Mouse (Mus musculus): ENCODE results near the gene Pdgfb. TPM values are rescaled to one million over a fixed set of nuclear protein-coding genes. Genes with fewer than 3 reads are reported as not detected.

Pdgfb gene
- polyA plus RNA-seq, 1 experiment from 2014 or later, result 2.2 TPM

GRCm38 (mm10) chr15:80038110-80038391, 23.3 kb upstream of the Pdgfb start:
- Histone ChIP-seq H3K4me1 (ENCODE audit: control insufficient read depth, insufficient read depth, low read length) (no peaks in the 10 kb centered on the region), H3K36me3 (ENCODE audit: control insufficient read depth, insufficient read depth, low read length) (no peaks in the 10 kb centered on the region), H3K9ac (ENCODE audit: low read length) (no peak overlapping the region), H3K4me2 (ENCODE audit: low read depth) (no peak overlapping the region), H3K4me3 (ENCODE audit: low read depth, low read length) (no peak overlapping the region), H3K27ac (ENCODE audit: low read depth, low read length) (no peak overlapping the region), H3K9me3 (ENCODE audit: control insufficient read depth, low read length) (no peaks in the 10 kb centered on the region), H3K27me3 (ENCODE audit: control insufficient read depth, insufficient read depth, low read length) (no peaks in the 10 kb centered on the region)
- DNase-seq (ENCODE audit: low spot score) (no peak), ATAC-seq (ENCODE audit: insufficient read depth, low FRiP score, low TSS enrichment) (no peak)
- 100% methylated on average over 2 of the region's 2 CpGs for WGBS

- Histone ChIP-seq H3K36me3 (ENCODE audit: control insufficient read depth, insufficient read depth, low read length) (no peaks in the 10 kb centered on the region), H3K4me1 (ENCODE audit: control insufficient read depth, insufficient read depth, low read length) (no peaks in the 10 kb centered on the region), H3K9me3 (ENCODE audit: control insufficient read depth, low read length) (no peaks in the 10 kb centered on the region), H3K9ac (ENCODE audit: low read length) (no peak overlapping the region), H3K27ac (ENCODE audit: low read depth, low read length) (no peak overlapping the region), H3K27me3 (ENCODE audit: control insufficient read depth, insufficient read depth, low read length) (no peaks in the 10 kb centered on the region), H3K4me2 (ENCODE audit: low read depth) (no peak overlapping the region), H3K4me3 (ENCODE audit: low read depth, low read length) (no peak overlapping the region)
- WGBS, result 89% methylated on average over 11 of the region's 11 CpGs
- ATAC-seq (ENCODE audit: insufficient read depth, low FRiP score, low TSS enrichment), result no peak
- DNase-seq (ENCODE audit: low spot score), result no peak
Measured at GRCm38 (mm10) chr15:80037255-80038109, 22.7 kb upstream of the Pdgfb start.

GRCm38 (mm10) chr15:80035341-80035885, 20.6 kb upstream of the Pdgfb start:
- ATAC-seq (ENCODE audit: insufficient read depth, low FRiP score, low TSS enrichment) (no peak), DNase-seq (ENCODE audit: low spot score) (no peak)
- H3K27me3 ChIP-seq (ENCODE audit: control insufficient read depth, insufficient read depth, low read length), result no peaks in the 10 kb centered on the region
- H3K9ac ChIP-seq (ENCODE audit: low read length), result no peak overlapping the region
- no peak overlapping the region for H3K4me2 ChIP-seq (ENCODE audit: low read depth)
- H3K27ac ChIP-seq (ENCODE audit: low read depth, low read length), result no peak overlapping the region
- no peaks in the 10 kb centered on the region for H3K36me3 ChIP-seq (ENCODE audit: control insufficient read depth, insufficient read depth, low read length)
- H3K9me3 ChIP-seq (ENCODE audit: control insufficient read depth, low read length), result no peaks in the 10 kb centered on the region
- no peaks in the 10 kb centered on the region for H3K4me1 ChIP-seq (ENCODE audit: control insufficient read depth, insufficient read depth, low read length)
- H3K4me3 ChIP-seq (ENCODE audit: low read depth, low read length), result no peak overlapping the region
- WGBS, result 84% methylated on average over 6 of the region's 6 CpGs

DNA sequence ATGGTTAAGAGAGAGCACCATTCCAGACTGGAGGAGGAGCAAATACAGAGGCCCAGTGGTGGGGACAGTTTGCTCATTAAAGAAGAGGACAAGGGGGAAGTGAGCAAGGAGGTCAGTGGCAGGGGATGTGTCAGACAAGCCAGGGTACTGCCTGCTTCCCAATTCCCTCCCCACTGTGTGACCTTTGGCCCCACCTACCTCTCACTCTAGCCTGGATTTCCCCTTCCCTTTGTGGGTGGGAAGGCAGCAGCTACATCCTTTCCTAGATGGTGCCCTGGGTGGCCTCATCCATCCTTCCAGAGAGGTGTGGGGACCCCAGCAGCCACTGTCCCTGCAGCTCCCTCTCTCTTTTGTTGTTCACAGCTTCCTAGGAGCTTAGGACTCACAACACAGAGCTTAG, 20.1 kb upstream of the Pdgfb start:
- Histone ChIP-seq H3K36me3 (ENCODE audit: control insufficient read depth, insufficient read depth, low read length) (no peaks in the 10 kb centered on the region), H3K27ac (ENCODE audit: low read depth, low read length) (no peak overlapping the region), H3K4me3 (ENCODE audit: low read depth, low read length) (no peak overlapping the region), H3K27me3 (ENCODE audit: control insufficient read depth, insufficient read depth, low read length) (no peaks in the 10 kb centered on the region), H3K4me1 (ENCODE audit: control insufficient read depth, insufficient read depth, low read length) (no peaks in the 10 kb centered on the region), H3K9ac (ENCODE audit: low read length) (no peak overlapping the region), H3K9me3 (ENCODE audit: control insufficient read depth, low read length) (no peaks in the 10 kb centered on the region), H3K4me2 (ENCODE audit: low read depth) (no peak overlapping the region)
- no peak for DNase-seq (ENCODE audit: low spot score)
- ATAC-seq (ENCODE audit: insufficient read depth, low FRiP score, low TSS enrichment), result no peak

GRCm38 (mm10) chr15:80034366-80034765, 19.6 kb upstream of the Pdgfb start:
- Histone ChIP-seq H3K4me3 (ENCODE audit: low read depth, low read length) (no peak overlapping the region), H3K27me3 (ENCODE audit: control insufficient read depth, insufficient read depth, low read length) (no peaks in the 10 kb centered on the region), H3K27ac (ENCODE audit: low read depth, low read length) (no peak overlapping the region), H3K9me3 (ENCODE audit: control insufficient read depth, low read length) (no peaks in the 10 kb centered on the region), H3K4me2 (ENCODE audit: low read depth) (no peak overlapping the region), H3K9ac (ENCODE audit: low read length) (no peak overlapping the region), H3K36me3 (ENCODE audit: control insufficient read depth, insufficient read depth, low read length) (no peaks in the 10 kb centered on the region), H3K4me1 (ENCODE audit: control insufficient read depth, insufficient read depth, low read length) (no peaks in the 10 kb centered on the region)
- ATAC-seq (ENCODE audit: insufficient read depth, low FRiP score, low TSS enrichment) (no peak), DNase-seq (ENCODE audit: low spot score) (no peak)
- WGBS, result 72% methylated on average over 7 of the region's 7 CpGs

DNA sequence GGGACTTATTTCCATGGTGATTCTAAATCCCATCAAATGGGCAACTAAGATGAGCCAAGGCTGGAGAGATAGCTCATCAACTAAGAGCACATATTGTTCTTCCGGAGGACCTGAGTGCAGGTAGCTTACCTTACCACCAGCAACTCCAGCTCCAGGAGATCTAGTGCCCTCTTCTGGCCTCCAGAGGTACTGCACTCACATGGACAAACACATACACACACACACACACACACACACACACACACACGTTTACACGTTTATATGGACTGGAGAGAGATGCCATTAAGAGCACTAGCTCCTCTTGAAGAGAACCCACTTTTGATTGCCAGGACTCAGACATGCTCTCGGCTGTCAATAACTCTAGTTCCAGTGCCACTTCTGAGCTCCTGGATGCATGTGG, 16.4 kb upstream of the Pdgfb start:
- ATAC-seq (ENCODE audit: insufficient read depth, low FRiP score, low TSS enrichment) (no peak), DNase-seq (ENCODE audit: low spot score) (no peak)
- Histone ChIP-seq H3K4me2 (ENCODE audit: low read depth) (no peak overlapping the region), H3K4me1 (ENCODE audit: control insufficient read depth, insufficient read depth, low read length) (no peaks in the 10 kb centered on the region), H3K27me3 (ENCODE audit: control insufficient read depth, insufficient read depth, low read length) (no peaks in the 10 kb centered on the region), H3K4me3 (ENCODE audit: low read depth, low read length) (no peak overlapping the region), H3K36me3 (ENCODE audit: control insufficient read depth, insufficient read depth, low read length) (no peaks in the 10 kb centered on the region), H3K9ac (ENCODE audit: low read length) (no peak overlapping the region), H3K9me3 (ENCODE audit: control insufficient read depth, low read length) (no peaks in the 10 kb centered on the region), H3K27ac (ENCODE audit: low read depth, low read length) (no peak overlapping the region)
- WGBS, result 91% methylated on average over 4 of the region's 4 CpGs

GRCm38 (mm10) chr15:80030399-80030798, 15.6 kb upstream of the Pdgfb start:
- H3K9ac ChIP-seq (ENCODE audit: low read length), result no peak overlapping the region
- H3K27ac ChIP-seq (ENCODE audit: low read depth, low read length), result no peak overlapping the region
- H3K36me3 ChIP-seq (ENCODE audit: control insufficient read depth, insufficient read depth, low read length), result no peaks in the 10 kb centered on the region
- H3K4me2 ChIP-seq (ENCODE audit: low read depth), result no peak overlapping the region
- ATAC-seq (ENCODE audit: insufficient read depth, low FRiP score, low TSS enrichment) (no peak), DNase-seq (ENCODE audit: low spot score) (no peak)
- H3K4me3 ChIP-seq (ENCODE audit: low read depth, low read length), result no peak overlapping the region
- 96% methylated on average over 10 of the region's 10 CpGs for WGBS
- H3K4me1 ChIP-seq (ENCODE audit: control insufficient read depth, insufficient read depth, low read length), result no peaks in the 10 kb centered on the region
- H3K9me3 ChIP-seq (ENCODE audit: control insufficient read depth, low read length), result no peaks in the 10 kb centered on the region
- H3K27me3 ChIP-seq (ENCODE audit: control insufficient read depth, insufficient read depth, low read length), result no peaks in the 10 kb centered on the region

- H3K9me3 ChIP-seq (ENCODE audit: control insufficient read depth, low read length), result no peaks in the 10 kb centered on the region
- ATAC-seq (ENCODE audit: insufficient read depth, low FRiP score, low TSS enrichment) (no peak), DNase-seq (ENCODE audit: low spot score) (no peak)
- H3K27ac ChIP-seq (ENCODE audit: low read depth, low read length), result no peak overlapping the region
- H3K36me3 ChIP-seq (ENCODE audit: control insufficient read depth, insufficient read depth, low read length), result no peaks in the 10 kb centered on the region
- no peaks in the 10 kb centered on the region for H3K27me3 ChIP-seq (ENCODE audit: control insufficient read depth, insufficient read depth, low read length)
- no peak overlapping the region for H3K4me3 ChIP-seq (ENCODE audit: low read depth, low read length)
- no peaks in the 10 kb centered on the region for H3K4me1 ChIP-seq (ENCODE audit: control insufficient read depth, insufficient read depth, low read length)
- H3K4me2 ChIP-seq (ENCODE audit: low read depth), result no peak overlapping the region
- no peak overlapping the region for H3K9ac ChIP-seq (ENCODE audit: low read length)
- 76% methylated on average over 5 of the region's 5 CpGs for WGBS
Measured at GRCm38 (mm10) chr15:80028862-80029261, 14.1 kb upstream of the Pdgfb start.

DNA sequence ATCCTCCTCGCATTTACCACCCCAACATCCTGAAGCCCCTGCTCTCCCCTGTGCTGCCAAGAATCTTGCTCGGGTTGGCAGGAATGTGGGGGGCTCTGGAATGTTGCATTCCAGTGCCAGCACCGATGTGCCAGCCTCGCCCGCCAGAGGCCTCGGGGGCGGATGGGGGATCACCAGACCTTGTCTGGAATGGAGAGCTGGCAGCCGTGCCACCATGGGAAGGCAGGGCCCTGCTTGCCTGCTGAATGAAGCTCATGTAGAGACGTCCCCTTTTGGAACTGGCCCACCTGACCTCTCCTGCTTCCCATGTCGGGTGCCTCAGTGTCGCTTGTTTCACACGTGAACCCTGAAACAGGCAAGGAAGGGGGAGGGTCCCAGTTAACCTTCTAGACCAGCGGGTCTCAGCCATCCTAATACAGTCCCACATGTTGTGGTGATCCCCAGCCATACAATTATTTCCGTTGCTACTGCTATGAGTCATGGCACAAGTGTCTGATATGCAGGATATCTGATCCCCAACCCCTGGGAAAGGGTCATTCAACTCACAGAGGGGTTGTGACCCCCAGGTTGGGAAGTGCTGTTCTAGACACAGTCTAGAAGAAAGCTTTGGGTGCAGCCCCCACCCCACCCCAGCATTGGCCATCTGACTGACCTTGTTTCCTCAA, 12.0 kb upstream of the Pdgfb start:
- no peak for ATAC-seq (ENCODE audit: insufficient read depth, low FRiP score, low TSS enrichment)
- Histone ChIP-seq H3K27ac (ENCODE audit: low read depth, low read length) (no peak overlapping the region), H3K27me3 (ENCODE audit: control insufficient read depth, insufficient read depth, low read length) (no peaks in the 10 kb centered on the region), H3K36me3 (ENCODE audit: control insufficient read depth, insufficient read depth, low read length) (no peaks in the 10 kb centered on the region), H3K4me3 (ENCODE audit: low read depth, low read length) (no peak overlapping the region), H3K4me2 (ENCODE audit: low read depth) (no peak overlapping the region), H3K9me3 (ENCODE audit: control insufficient read depth, low read length) (no peaks in the 10 kb centered on the region), H3K9ac (ENCODE audit: low read length) (no peak overlapping the region), H3K4me1 (ENCODE audit: control insufficient read depth, insufficient read depth, low read length) (no peaks in the 10 kb centered on the region)
- DNase-seq (ENCODE audit: low spot score), result no peak
- WGBS, result 82% methylated on average over 14 of the region's 14 CpGs
